Mouse (Mus musculus) small intestine, adult 2 months (tissue): ENCODE measurements around the gene Gm20388.

Experiments
- CTCF ChIP-seq: fragments of 200-500 bp; IDR thresholded peaks from 2 replicates; pipeline ENCODE4 v1.5.1; 2012; ENCODE audit warnings: low read depth, mild to moderate bottlenecking, control low read depth, inconsistent platforms, low read length, moderate library complexity, mixed read lengths; ENCODE audit not compliant: insufficient replicate concordance, insufficient read length; ENCODE audit errors: extremely low read depth
- POLR2A ChIP-seq: fragments of 200-500 bp; IDR thresholded peaks from 2 replicates; pipeline ENCODE4 v1.6.1; 2012; ENCODE audit warnings: low read depth, mild to moderate bottlenecking, control low read depth, inconsistent platforms, low read length, moderate library complexity

- TF ChIP-seq POLR2A (no peak), CTCF (no peak)
Measured at GRCm38 (mm10) chr8:124331094-124331493, 4420.5 kb downstream of the Gm20388 start.
